Mouse (Mus musculus) midbrain, embryonic 16.5 days (tissue): ENCODE results near the gene Vwc2. TPM values are rescaled to one million over a fixed set of nuclear protein-coding genes. Genes with fewer than 3 reads are reported as not detected.

ENCODE experiments used
- ATAC-seq: fragments of 200-750 bp; cut with Nextera tagmentation; 2 replicates; pipeline ENCODE4 v1.8.0; 2017; ENCODE audit warnings: moderate TSS enrichment
- H3K27ac ChIP-seq: fragments of 300-500 bp; sonication (generic); 2 replicates; pipeline ENCODE4 v1.5.1; 2014; ENCODE audit warnings: mild to moderate bottlenecking, low read length, mixed read lengths
- H3K27me3 ChIP-seq: fragments of 300-500 bp; sonication (generic); 2 replicates; pipeline ENCODE4 v1.6.1; 2014; ENCODE audit warnings: low read depth, low read length, mixed read lengths; ENCODE audit not compliant: control insufficient read depth, insufficient read depth
- H3K36me3 ChIP-seq: fragments of 300-500 bp; sonication (generic); 2 replicates; pipeline ENCODE4 v1.6.1; 2014; ENCODE audit warnings: mild to moderate bottlenecking, low read length, moderate library complexity, mixed read lengths; ENCODE audit not compliant: control insufficient read depth, insufficient read depth
- H3K4me1 ChIP-seq: fragments of 300-500 bp; sonication (generic); 2 replicates; pipeline ENCODE4 v1.6.1; 2014; ENCODE audit warnings: mild to moderate bottlenecking, low read length, mixed read lengths; ENCODE audit not compliant: control insufficient read depth, insufficient read depth
- H3K4me2 ChIP-seq: fragments of 300-500 bp; sonication (generic); 2 replicates; pipeline ENCODE4 v1.6.1; 2014; ENCODE audit warnings: mild to moderate bottlenecking, low read length, mixed read lengths
- H3K4me3 ChIP-seq: fragments of 300-500 bp; sonication (generic); 2 replicates; pipeline ENCODE4 v1.5.1; 2014; ENCODE audit warnings: low read depth, mild to moderate bottlenecking, low read length, moderate library complexity, mixed read lengths
- H3K9ac ChIP-seq: fragments of 300-500 bp; sonication (generic); 2 replicates; pipeline ENCODE4 v1.6.1; 2014; ENCODE audit warnings: low read depth, low read length, mixed read lengths
- H3K9me3 ChIP-seq: fragments of 300-500 bp; sonication (generic); replicated peaks from 2 replicates; pipeline ENCODE4 v1.6.1; 2014; ENCODE audit warnings: mild to moderate bottlenecking, low read length, mixed read lengths; ENCODE audit not compliant: control insufficient read depth, poor library complexity, severe bottlenecking
- WGBS: fragments of 180-500 bp; shearing (Covaris S2); extraction: QIAGEN DNeasy Blood & Tissue Kit; methylation state at CpG from one replicate; pipeline ENCODE4 v1.1.7; 2014; 5-methylcytosine and 5-hydroxymethylcytosine counted together
- polyA plus RNA-seq: library from polyadenylated mRNA; unstranded; fragments of >200 nt; fragmentation: Nextera tagmentation; extraction: Ambion mirVana; gene quantifications from 2 replicates; pipeline ENCODE4 v1.2.1, GENCODE M21; 2015

The Vwc2 gene
- polyA plus RNA-seq, 1 experiment from 2014 or later = 11.0 TPM

DNA sequence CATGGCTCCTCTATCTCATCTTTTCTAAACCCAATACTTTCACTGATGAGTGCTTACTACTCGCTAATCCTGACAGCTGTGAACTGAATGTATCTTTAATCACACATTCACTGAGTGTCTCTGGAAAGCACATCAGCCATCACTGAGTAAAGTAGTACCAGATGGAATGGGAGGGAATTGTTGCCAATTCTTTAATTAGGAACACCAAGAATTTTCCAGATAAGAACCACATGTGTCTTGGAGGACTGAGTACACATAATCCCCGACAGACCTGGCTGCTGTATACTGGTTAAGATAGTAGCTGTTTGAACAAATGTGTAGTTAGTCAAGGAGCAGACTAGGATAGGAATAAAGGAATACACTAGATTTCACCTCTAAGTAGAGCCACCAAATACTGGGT, 61.2 kb downstream of the Vwc2 start:
- no peak for ATAC-seq
- 86% methylated on average over 2 of the region's 2 CpGs for WGBS

DNA sequence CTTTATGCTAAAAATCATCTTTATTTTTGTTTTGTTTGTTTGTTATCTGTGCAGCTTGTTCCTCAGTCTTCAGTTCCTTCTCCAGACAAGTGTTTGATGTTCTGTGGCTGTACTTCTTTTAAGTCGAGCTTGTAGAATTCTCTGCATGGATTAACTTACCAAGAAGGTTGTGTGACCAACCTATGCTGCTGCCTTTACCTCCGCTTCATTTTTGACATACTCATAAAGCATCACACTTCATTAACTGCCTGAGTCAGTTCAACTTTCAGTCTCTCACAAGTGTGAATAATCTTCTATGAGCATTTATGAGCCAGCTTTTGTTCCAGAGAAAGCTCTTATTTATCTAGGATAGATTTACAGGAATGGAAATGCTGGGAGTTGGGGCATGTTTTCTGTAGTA, 68.7 kb downstream of the Vwc2 start:
- no peaks in the 10 kb centered on the region for H3K4me1 ChIP-seq
- H3K4me3 ChIP-seq = no peak overlapping the region
- no peaks in the 10 kb centered on the region for H3K36me3 ChIP-seq
- WGBS = 76% methylated on average over 2 of the region's 2 CpGs
- ATAC-seq = no peak
- no peak overlapping the region for H3K9ac ChIP-seq
- H3K9me3 ChIP-seq = no peaks in the 10 kb centered on the region
- H3K27ac ChIP-seq = no peak overlapping the region
- H3K27me3 ChIP-seq = no peaks in the 10 kb centered on the region
- H3K4me2 ChIP-seq = no peak overlapping the region

More for the DNA sequence above, 61.2 kb downstream of the Vwc2 start:
- Histone ChIP-seq H3K9ac (no peak overlapping the region), H3K4me1 (no peaks in the 10 kb centered on the region), H3K4me2 (no peak overlapping the region), H3K27ac (no peak overlapping the region), H3K4me3 (no peak overlapping the region), H3K27me3 (no peaks in the 10 kb centered on the region), H3K36me3 (no peaks in the 10 kb centered on the region), H3K9me3 (no peaks in the 10 kb centered on the region)

DNA sequence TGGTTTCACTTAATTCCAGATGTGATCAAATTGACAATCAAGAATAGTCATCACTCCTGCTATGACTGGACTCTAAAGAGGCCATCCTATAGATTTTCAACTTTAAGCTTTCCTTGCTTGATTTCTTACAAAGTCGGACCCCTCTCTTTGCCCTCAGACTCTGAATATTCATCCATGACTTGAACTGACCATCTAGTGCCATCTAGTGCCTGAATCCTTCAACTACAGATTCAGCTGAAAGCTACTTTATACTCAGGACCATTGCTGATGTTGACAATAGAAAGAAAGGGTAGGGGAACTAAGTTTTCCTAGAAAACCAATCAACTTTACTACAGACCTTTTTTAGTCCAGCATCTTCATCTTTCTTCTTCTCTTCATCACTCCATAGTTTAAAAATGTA, 109.1 kb downstream of the Vwc2 start:
- ATAC-seq = peak; percentile 51; the same call in 1 of the 2 replicates
- H3K9ac ChIP-seq = no peak overlapping the region
- H3K9me3 ChIP-seq = no peaks in the 10 kb centered on the region
- H3K36me3 ChIP-seq = no peaks in the 10 kb centered on the region
- no peak overlapping the region for H3K4me2 ChIP-seq
- no peaks in the 10 kb centered on the region for H3K27me3 ChIP-seq
- no peak overlapping the region for H3K27ac ChIP-seq
- 11% methylated on average over 1 of the region's 1 CpGs for WGBS
- no peaks in the 10 kb centered on the region for H3K4me1 ChIP-seq
- H3K4me3 ChIP-seq = no peak overlapping the region

DNA sequence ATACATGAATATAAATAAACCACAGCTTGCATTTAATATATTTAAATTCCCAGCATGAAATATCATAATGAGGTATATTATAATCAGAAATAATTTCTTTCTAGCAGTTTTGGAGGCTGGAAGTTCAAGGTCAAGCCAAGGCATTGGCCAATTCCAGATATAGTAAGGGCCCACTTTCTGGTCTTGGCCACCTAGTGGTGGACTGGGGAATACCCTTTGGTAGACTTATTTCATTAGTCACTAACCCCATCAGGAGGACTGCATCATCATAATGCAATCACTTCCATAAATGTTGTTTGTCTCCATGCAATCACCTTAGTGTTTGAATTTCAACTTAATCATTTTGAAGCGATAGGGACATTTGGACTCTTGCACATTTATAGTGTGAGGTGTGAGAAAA, 125.3 kb downstream of the Vwc2 start:
- no peaks in the 10 kb centered on the region for H3K27me3 ChIP-seq
- 76% methylated on average over 1 of the region's 1 CpGs for WGBS
- H3K9me3 ChIP-seq = no peaks in the 10 kb centered on the region
- no peak overlapping the region for H3K4me2 ChIP-seq
- ATAC-seq = no peak
- no peak overlapping the region for H3K4me3 ChIP-seq
- H3K36me3 ChIP-seq = no peaks in the 10 kb centered on the region
- no peaks in the 10 kb centered on the region for H3K4me1 ChIP-seq
- H3K9ac ChIP-seq = no peak overlapping the region
- H3K27ac ChIP-seq = no peak overlapping the region

DNA sequence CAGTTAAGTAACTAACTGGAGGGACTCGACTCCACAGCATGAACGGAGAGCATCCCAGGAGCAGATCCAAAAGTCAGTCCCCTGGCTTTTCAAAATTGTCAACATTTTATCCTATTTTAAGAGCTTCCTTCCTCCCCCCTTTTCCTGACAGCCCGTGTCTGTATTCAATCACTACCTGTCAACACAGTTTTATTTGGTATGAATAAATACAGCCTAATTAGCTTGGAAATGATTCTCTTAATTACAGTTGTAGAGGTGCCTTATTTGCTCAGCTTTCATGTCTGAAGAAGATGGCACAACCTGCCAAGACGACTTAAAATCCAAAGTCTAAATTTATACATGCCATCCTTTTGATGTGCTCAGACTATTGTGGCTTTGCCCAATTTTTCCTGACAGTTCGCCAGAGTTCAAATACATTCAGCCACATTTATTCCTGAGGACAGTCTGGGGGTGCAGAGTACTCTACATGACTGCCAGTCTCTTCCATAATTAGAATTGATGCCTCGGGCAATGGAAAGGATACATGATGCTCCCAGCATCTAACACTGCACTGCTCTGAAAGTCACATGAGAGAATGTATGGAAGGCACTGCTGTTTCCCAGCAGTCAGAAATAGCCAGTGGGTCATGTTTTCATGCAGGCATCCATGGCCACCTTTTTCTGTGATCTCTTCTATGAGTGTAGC, 128.8 kb downstream of the Vwc2 start:
- Histone ChIP-seq H3K4me2 (no peak overlapping the region), H3K4me3 (no peak overlapping the region), H3K36me3 (no peaks in the 10 kb centered on the region), H3K9me3 (no peaks in the 10 kb centered on the region), H3K9ac (no peak overlapping the region), H3K27me3 (no peaks in the 10 kb centered on the region), H3K4me1 (no peaks in the 10 kb centered on the region), H3K27ac (no peak overlapping the region)
- 53% methylated on average over 6 of the region's 6 CpGs for WGBS
- peak; percentile 93 for ATAC-seq

DNA sequence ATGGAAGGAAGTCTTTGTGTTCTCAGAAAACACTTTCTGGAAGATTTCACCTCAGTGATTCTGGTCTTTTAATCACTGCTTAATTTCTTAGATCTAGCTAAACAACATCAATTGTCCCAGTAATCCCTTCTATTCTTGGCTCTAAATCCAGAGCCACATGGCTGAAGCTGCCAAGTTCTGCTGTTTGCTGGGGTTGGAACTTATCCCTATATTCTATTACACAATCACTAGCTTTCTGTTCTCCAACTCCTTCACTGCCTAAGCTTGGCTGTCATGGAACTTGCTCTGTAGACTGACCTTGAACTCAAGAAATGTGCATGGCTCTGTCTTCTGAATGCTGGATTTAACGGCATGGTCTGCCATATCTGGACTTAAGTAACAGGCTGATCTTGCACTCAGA, 143.3 kb downstream of the Vwc2 start:
- no peak overlapping the region for H3K9ac ChIP-seq
- ATAC-seq = no peak
- H3K4me1 ChIP-seq = no peaks in the 10 kb centered on the region
- WGBS = 97% methylated on average over 1 of the region's 1 CpGs
- no peak overlapping the region for H3K4me3 ChIP-seq
- no peak overlapping the region for H3K27ac ChIP-seq
- no peaks in the 10 kb centered on the region for H3K9me3 ChIP-seq
- no peaks in the 10 kb centered on the region for H3K27me3 ChIP-seq
- H3K4me2 ChIP-seq = no peak overlapping the region
- H3K36me3 ChIP-seq = no peaks in the 10 kb centered on the region

DNA sequence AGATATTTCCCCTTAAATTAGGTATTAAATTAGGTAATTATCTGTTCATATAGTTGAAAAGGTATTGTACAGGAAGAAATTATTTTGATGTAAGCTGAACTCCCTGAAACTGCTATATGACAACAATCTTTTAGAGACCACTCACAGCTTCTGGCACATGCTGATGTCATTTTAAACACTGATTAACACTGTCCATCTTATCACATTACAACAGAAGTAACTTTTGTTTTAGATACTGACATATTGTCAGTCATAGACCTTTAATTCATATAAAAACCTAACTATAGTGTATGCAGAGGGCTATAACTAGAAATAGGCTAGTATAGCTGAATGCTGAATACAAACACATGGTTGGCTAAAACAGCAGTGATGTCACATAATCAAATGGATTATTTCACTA, 166.1 kb downstream of the Vwc2 start:
- no peak overlapping the region for H3K4me3 ChIP-seq
- no peaks in the 10 kb centered on the region for H3K36me3 ChIP-seq
- H3K9me3 ChIP-seq = no peaks in the 10 kb centered on the region
- H3K4me1 ChIP-seq = no peaks in the 10 kb centered on the region
- no peaks in the 10 kb centered on the region for H3K27me3 ChIP-seq
- no peak overlapping the region for H3K4me2 ChIP-seq
- H3K27ac ChIP-seq = no peak overlapping the region
- ATAC-seq = no peak
- H3K9ac ChIP-seq = no peak overlapping the region

DNA sequence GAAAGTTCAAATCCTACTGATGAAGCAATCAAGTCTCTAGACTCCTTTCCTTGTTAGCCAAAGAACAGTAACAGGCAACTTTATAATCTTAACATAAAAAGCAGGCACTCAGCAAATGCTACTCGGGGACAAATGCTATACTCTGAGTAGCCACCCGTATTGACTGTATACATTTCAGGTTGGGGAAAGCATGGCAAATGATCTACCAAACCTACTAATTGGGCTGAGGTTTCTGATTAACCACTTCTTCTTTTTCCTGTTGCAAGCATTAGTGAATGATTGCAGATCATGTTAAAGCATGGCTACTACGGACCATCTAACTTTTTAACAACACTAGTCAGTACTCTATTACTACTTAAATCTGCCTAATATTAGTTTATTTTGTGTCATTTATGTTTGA, 169.5 kb downstream of the Vwc2 start:
- no peaks in the 10 kb centered on the region for H3K4me1 ChIP-seq
- no peaks in the 10 kb centered on the region for H3K27me3 ChIP-seq
- ATAC-seq = no peak
- H3K9ac ChIP-seq = no peak overlapping the region
- H3K27ac ChIP-seq = no peak overlapping the region
- WGBS = 88% methylated on average over 3 of the region's 3 CpGs
- H3K4me2 ChIP-seq = no peak overlapping the region
- no peaks in the 10 kb centered on the region for H3K36me3 ChIP-seq
- H3K9me3 ChIP-seq = no peaks in the 10 kb centered on the region
- no peak overlapping the region for H3K4me3 ChIP-seq
